Mouse (Mus musculus): Measurements from ENCODE around the gene Prpf6. TPM values are rescaled to one million over a fixed set of nuclear protein-coding genes. Genes with fewer than 3 reads are reported as not detected.

The Prpf6 gene
- polyA plus RNA-seq, 1 experiment from 2014 or later, result 43.0 TPM

- 65% methylated on average over 2 of the region's 2 CpGs for WGBS
- peak overlapping the region; percentile 68 to 72; a peak in 3 of 4 replicates for H3K27ac ChIP-seq (replicated peaks in 1 of 2; ENCODE audit: control insufficient read depth in 1 of 2, insufficient read depth in 1 of 2, low read depth in 2 of 2, low read length in 2 of 2)
- peaks cover 19 to 22% of the 10 kb centered on the region in 2 experiments for H3K4me1 ChIP-seq (ENCODE audit: control insufficient read depth in 2 of 2, insufficient read depth in 2 of 2, low read length in 2 of 2)
- ATAC-seq (ENCODE audit: insufficient number of reproducible peaks, insufficient read depth, low FRiP score, low read depth), result no peak
- no peak overlapping the region for H3K9ac ChIP-seq (ENCODE audit: low read length)
- peaks cover 26% of the 10 kb centered on the region for H3K27me3 ChIP-seq (ENCODE audit: control insufficient read depth, insufficient read depth, low read length)
- H3K4me3 ChIP-seq (ENCODE audit: control insufficient read depth in 1 of 2, insufficient read depth in 1 of 2, low read depth in 1 of 2, low read length in 2 of 2), result no peak overlapping the region
- H3K4me2 ChIP-seq (ENCODE audit: low read length), result no peak overlapping the region
- H3K36me3 ChIP-seq (ENCODE audit: control insufficient read depth, insufficient read depth, low read length), result no peaks in the 10 kb centered on the region
- no peaks in the 10 kb centered on the region for H3K9me3 ChIP-seq (ENCODE audit: control insufficient read depth, low read length)
These were observed 84.8 kb downstream of the Prpf6 start for GRCm38 (mm10) chr2:181676424-181676823.

- H3K4me3 ChIP-seq (ENCODE audit: control insufficient read depth in 1 of 2, insufficient read depth in 1 of 2, low read depth in 1 of 2, low read length in 2 of 2), result no peak overlapping the region
- H3K4me1 ChIP-seq (ENCODE audit: control insufficient read depth in 2 of 2, insufficient read depth in 2 of 2, low read length in 2 of 2), result peaks cover 17 to 19% of the 10 kb centered on the region in 2 experiments
- no peaks in the 10 kb centered on the region for H3K36me3 ChIP-seq (ENCODE audit: control insufficient read depth, insufficient read depth, low read length)
- H3K27me3 ChIP-seq (ENCODE audit: control insufficient read depth, insufficient read depth, low read length), result peaks cover 18% of the 10 kb centered on the region
- no peak overlapping the region; the same call in 1 of the 2 replicates for H3K9ac ChIP-seq (ENCODE audit: low read length)
- H3K4me2 ChIP-seq (ENCODE audit: low read length), result no peak overlapping the region
- H3K9me3 ChIP-seq (ENCODE audit: control insufficient read depth, low read length), result no peaks in the 10 kb centered on the region
- peak overlapping the region; percentile 46 to 61; a peak in 3 of 4 replicates for H3K27ac ChIP-seq (replicated peaks in 1 of 2; ENCODE audit: control insufficient read depth in 1 of 2, insufficient read depth in 1 of 2, low read depth in 2 of 2, low read length in 2 of 2)
- ATAC-seq (ENCODE audit: insufficient number of reproducible peaks, insufficient read depth, low FRiP score, low read depth), result peak; percentile 11; the same call in 1 of the 2 replicates
- WGBS, result 53% methylated on average over 5 of the region's 5 CpGs
These were observed 85.6 kb downstream of the Prpf6 start for GRCm38 (mm10) chr2:181677096-181677754.

GRCm38 (mm10) chr2:181677755-181678098 lies 86.1 kb downstream of the Prpf6 start:
- Histone ChIP-seq H3K9me3 (ENCODE audit: control insufficient read depth, low read length) (no peaks in the 10 kb centered on the region), H3K9ac (ENCODE audit: low read length) (no peak overlapping the region), H3K4me2 (ENCODE audit: low read length) (no peak overlapping the region), H3K4me1 (ENCODE audit: control insufficient read depth in 2 of 2, insufficient read depth in 2 of 2, low read length in 2 of 2) (peaks cover 17 to 19% of the 10 kb centered on the region in 2 experiments), H3K4me3 (ENCODE audit: control insufficient read depth in 1 of 2, insufficient read depth in 1 of 2, low read depth in 1 of 2, low read length in 2 of 2) (no peak overlapping the region), H3K27ac (replicated peaks in 1 of 2; ENCODE audit: control insufficient read depth in 1 of 2, insufficient read depth in 1 of 2, low read depth in 2 of 2, low read length in 2 of 2) (peak overlapping the region; percentile 46 to 61; a peak in 3 of 4 replicates), H3K36me3 (ENCODE audit: control insufficient read depth, insufficient read depth, low read length) (no peaks in the 10 kb centered on the region), H3K27me3 (ENCODE audit: control insufficient read depth, insufficient read depth, low read length) (peaks cover 13% of the 10 kb centered on the region)
- ATAC-seq (ENCODE audit: insufficient number of reproducible peaks, insufficient read depth, low FRiP score, low read depth), result no peak
- 39% methylated on average over 3 of the region's 3 CpGs for WGBS

GRCm38 (mm10) chr2:181678780-181679179 lies 87.1 kb downstream of the Prpf6 start:
- no peak overlapping the region for H3K9ac ChIP-seq (ENCODE audit: low read length)
- no peak overlapping the region for H3K4me3 ChIP-seq (ENCODE audit: control insufficient read depth in 1 of 2, insufficient read depth in 1 of 2, low read depth in 1 of 2, low read length in 2 of 2)
- no peak overlapping the region for H3K4me2 ChIP-seq (ENCODE audit: low read length)
- H3K36me3 ChIP-seq (ENCODE audit: control insufficient read depth, insufficient read depth, low read length), result no peaks in the 10 kb centered on the region
- H3K27ac ChIP-seq (replicated peaks in 1 of 2; ENCODE audit: control insufficient read depth in 1 of 2, insufficient read depth in 1 of 2, low read depth in 2 of 2, low read length in 2 of 2), result no peak overlapping the region
- 0 out of 2 replicates have a peak, but pooled peaks have one; percentile 29 for ATAC-seq (ENCODE audit: insufficient number of reproducible peaks, insufficient read depth, low FRiP score, low read depth)
- peaks cover 9% of the 10 kb centered on the region; the same call in 1 of the 2 replicates for H3K27me3 ChIP-seq (ENCODE audit: control insufficient read depth, insufficient read depth, low read length)
- H3K4me1 ChIP-seq (ENCODE audit: control insufficient read depth in 2 of 2, insufficient read depth in 2 of 2, low read length in 2 of 2), result peaks cover 17 to 19% of the 10 kb centered on the region in 2 experiments
- no peaks in the 10 kb centered on the region for H3K9me3 ChIP-seq (ENCODE audit: control insufficient read depth, low read length)
- WGBS, result 45% methylated on average over 1 of the region's 1 CpGs

GRCm38 (mm10) chr2:181679951-181680715 lies 88.5 kb downstream of the Prpf6 start, which contains the start of gene Tcea2:
Gene Tcea2, plus strand, starts transcription at chr2:181680310.
- H3K27ac ChIP-seq (replicated peaks in 1 of 2; ENCODE audit: control insufficient read depth in 1 of 2, insufficient read depth in 1 of 2, low read depth in 2 of 2, low read length in 2 of 2), result peak within 1 kb of the TSS; percentile 17 to 65; a peak in 3 of 4 replicates
- H3K9ac ChIP-seq (ENCODE audit: low read length), result peak within 1 kb of the TSS; percentile 90
- H3K4me3 ChIP-seq (ENCODE audit: control insufficient read depth in 1 of 2, insufficient read depth in 1 of 2, low read depth in 1 of 2, low read length in 2 of 2), result peak within 1 kb of the TSS; percentile 69 to 71
- H3K9me3 ChIP-seq (ENCODE audit: control insufficient read depth, low read length), result no peaks in the 10 kb centered on the region
- no peaks in the 10 kb centered on the region for H3K36me3 ChIP-seq (ENCODE audit: control insufficient read depth, insufficient read depth, low read length)
- H3K27me3 ChIP-seq (ENCODE audit: control insufficient read depth, insufficient read depth, low read length), result no peaks in the 10 kb centered on the region
- under 1% methylated on average over 55 of the region's 69 CpGs for WGBS
- peak; percentile 9 for ATAC-seq (ENCODE audit: insufficient number of reproducible peaks, insufficient read depth, low FRiP score, low read depth)
- H3K4me1 ChIP-seq (ENCODE audit: control insufficient read depth in 2 of 2, insufficient read depth in 2 of 2, low read length in 2 of 2), result peaks cover 17 to 18% of the 10 kb centered on the region in 2 experiments
- peak within 1 kb of the TSS; percentile 83 for H3K4me2 ChIP-seq (ENCODE audit: low read length)

GRCm38 (mm10) chr2:181680716-181681117 lies 89.0 kb downstream of the Prpf6 start:
- Histone ChIP-seq H3K9me3 (ENCODE audit: control insufficient read depth, low read length) (no peaks in the 10 kb centered on the region), H3K36me3 (ENCODE audit: control insufficient read depth, insufficient read depth, low read length) (0 out of 2 replicates have a peak, but pooled peaks cover 3% of the 10 kb centered on the region), H3K27ac (replicated peaks in 1 of 2; ENCODE audit: control insufficient read depth in 1 of 2, insufficient read depth in 1 of 2, low read depth in 2 of 2, low read length in 2 of 2) (peak overlapping the region in 1 of 2 experiments; percentile 65; a peak in 1 of 4 replicates), H3K9ac (ENCODE audit: low read length) (peak overlapping the region; percentile 90), H3K4me3 (ENCODE audit: control insufficient read depth in 1 of 2, insufficient read depth in 1 of 2, low read depth in 1 of 2, low read length in 2 of 2) (peak overlapping the region; percentile 69 to 71), H3K27me3 (ENCODE audit: control insufficient read depth, insufficient read depth, low read length) (no peaks in the 10 kb centered on the region), H3K4me1 (ENCODE audit: control insufficient read depth in 2 of 2, insufficient read depth in 2 of 2, low read length in 2 of 2) (peaks cover 12% of the 10 kb centered on the region in 2 experiments), H3K4me2 (ENCODE audit: low read length) (peak overlapping the region; percentile 83)
- 11% methylated on average over 7 of the region's 7 CpGs for WGBS
- peak; percentile 7; the same call in 1 of the 2 replicates for ATAC-seq (ENCODE audit: insufficient number of reproducible peaks, insufficient read depth, low FRiP score, low read depth)

- WGBS, result 79% methylated on average over 1 of the region's 1 CpGs
- no peak for ATAC-seq (ENCODE audit: insufficient number of reproducible peaks, insufficient read depth, low FRiP score, low read depth)
These were observed 90.3 kb downstream of the Prpf6 start for GRCm38 (mm10) chr2:181681978-181682377.

More at GRCm38 (mm10) chr2:181681978-181682377, 90.3 kb downstream of the Prpf6 start:
- H3K9ac ChIP-seq (ENCODE audit: low read length), result no peak overlapping the region
- H3K36me3 ChIP-seq (ENCODE audit: control insufficient read depth, insufficient read depth, low read length), result peaks cover 12% of the 10 kb centered on the region
- H3K9me3 ChIP-seq (ENCODE audit: control insufficient read depth, low read length), result no peaks in the 10 kb centered on the region
- H3K27ac ChIP-seq (replicated peaks in 1 of 2; ENCODE audit: control insufficient read depth in 1 of 2, insufficient read depth in 1 of 2, low read depth in 2 of 2, low read length in 2 of 2), result no peak overlapping the region
- no peak overlapping the region for H3K4me3 ChIP-seq (ENCODE audit: control insufficient read depth in 1 of 2, insufficient read depth in 1 of 2, low read depth in 1 of 2, low read length in 2 of 2)
- H3K27me3 ChIP-seq (ENCODE audit: control insufficient read depth, insufficient read depth, low read length), result no peaks in the 10 kb centered on the region
- no peak overlapping the region for H3K4me2 ChIP-seq (ENCODE audit: low read length)
- H3K4me1 ChIP-seq (ENCODE audit: control insufficient read depth in 2 of 2, insufficient read depth in 2 of 2, low read length in 2 of 2), result peaks cover 7 to 12% of the 10 kb centered on the region in 2 experiments
